Mouse (Mus musculus): Measurements from ENCODE around the gene Rxra. TPM values are rescaled to one million over a fixed set of nuclear protein-coding genes. Genes with fewer than 3 reads are reported as not detected.

Rxra gene
- polyA plus RNA-seq, 1 experiment, result 7.0 TPM

DNA sequence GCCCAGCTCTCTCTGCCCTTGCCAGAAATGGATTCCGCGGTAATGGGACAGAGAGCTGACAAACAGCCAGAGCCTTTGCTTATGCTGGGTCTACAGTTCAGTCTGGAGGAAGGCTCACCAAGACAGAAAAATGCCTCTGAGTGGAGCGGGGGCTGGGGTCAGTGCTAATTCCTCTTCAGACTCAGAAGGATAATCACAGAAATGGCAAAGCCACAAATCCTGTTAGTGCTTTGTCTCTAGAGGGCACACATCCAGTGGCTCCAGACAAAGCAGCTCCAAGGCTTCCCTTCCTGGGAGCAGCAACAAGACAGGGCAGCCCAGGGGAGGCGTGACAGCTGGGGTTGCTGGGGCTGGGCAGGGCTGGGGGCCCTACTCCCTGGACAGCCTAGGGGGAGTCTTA, 9.5 kb upstream of the Rxra start:
- Histone ChIP-seq H3K36me3 (replicated peaks; ENCODE audit: low read length) (no peaks in the 10 kb centered on the region), H3K4me3 (replicated peaks) (no peak overlapping the region), H3K27me3 (replicated peaks) (peaks cover 65% of the 10 kb centered on the region), H3K9me3 (peaks cover 4% of the 10 kb centered on the region; the same call in 1 of the 2 replicates), H3K4me1 (peaks cover 5% of the 10 kb centered on the region)
- TF ChIP-seq GATA1 (IDR thresholded peaks at IDR 0.05; ENCODE audit: borderline replicate concordance, low read length), result no peak
- TF ChIP-seq FLI1 (IDR thresholded peaks at IDR 0.05; ENCODE audit: low read length), result no peak

DNA sequence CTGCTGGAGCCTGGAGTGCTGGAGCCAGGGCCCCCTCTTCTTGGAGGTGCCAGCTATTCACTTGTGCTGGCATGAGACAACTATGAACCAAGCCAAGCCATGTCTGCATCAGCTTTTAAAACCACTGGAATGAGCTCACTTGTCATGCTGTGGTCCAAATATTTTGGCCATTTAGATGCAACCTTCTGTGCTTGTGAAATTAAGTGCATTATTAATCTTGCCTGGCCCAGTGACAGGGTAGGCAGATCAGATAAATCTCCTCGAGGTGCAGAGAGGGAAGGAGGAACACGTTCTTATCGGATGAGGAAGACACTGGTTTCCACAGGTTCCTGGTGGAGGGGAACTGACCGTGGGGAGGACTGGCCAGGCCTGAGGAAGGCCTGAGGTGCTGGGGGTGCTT, 8.6 kb upstream of the Rxra start:
- peaks cover 5% of the 10 kb centered on the region for H3K4me1 ChIP-seq
- no peak for TF ChIP-seq FLI1 (IDR thresholded peaks at IDR 0.05; ENCODE audit: low read length)
- no peak for TF ChIP-seq GATA1 (IDR thresholded peaks at IDR 0.05; ENCODE audit: borderline replicate concordance, low read length)
- no peak overlapping the region for H3K4me3 ChIP-seq (replicated peaks)
- H3K9me3 ChIP-seq, result peaks cover 4% of the 10 kb centered on the region; the same call in 1 of the 2 replicates
- H3K27me3 ChIP-seq (replicated peaks), result peaks cover 72% of the 10 kb centered on the region
- no peaks in the 10 kb centered on the region for H3K36me3 ChIP-seq (replicated peaks; ENCODE audit: low read length)

GRCm38 (mm10) chr2:27670746-27671145, 5.5 kb upstream of the Rxra start:
- H3K4me3 ChIP-seq (replicated peaks), result no peak overlapping the region
- H3K9me3 ChIP-seq, result peaks cover 4% of the 10 kb centered on the region; the same call in 1 of the 2 replicates
- H3K36me3 ChIP-seq (replicated peaks; ENCODE audit: low read length), result no peaks in the 10 kb centered on the region
- H3K4me1 ChIP-seq, result peaks cover 5% of the 10 kb centered on the region
- TF ChIP-seq GATA1 (IDR thresholded peaks at IDR 0.05; ENCODE audit: borderline replicate concordance, low read length), result no peak
- TF ChIP-seq FLI1 (IDR thresholded peaks at IDR 0.05; ENCODE audit: low read length), result no peak
- peaks cover 90% of the 10 kb centered on the region for H3K27me3 ChIP-seq (replicated peaks)

GRCm38 (mm10) chr2:27671633-27672091, 4.6 kb upstream of the Rxra start:
- H3K9me3 ChIP-seq, result peaks cover 4% of the 10 kb centered on the region; the same call in 1 of the 2 replicates
- TF ChIP-seq GATA1 (IDR thresholded peaks at IDR 0.05; ENCODE audit: borderline replicate concordance, low read length), result no peak
- no peak for TF ChIP-seq FLI1 (IDR thresholded peaks at IDR 0.05; ENCODE audit: low read length)

GRCm38 (mm10) chr2:27676478-27677325, 462 bp downstream of the Rxra start:
- Histone ChIP-seq H3K9me3 (no peaks in the 10 kb centered on the region), H3K4me1 (peaks cover 13% of the 10 kb centered on the region), H3K4me3 (replicated peaks) (peak overlapping the region; percentile 89), H3K36me3 (replicated peaks; ENCODE audit: low read length) (no peaks in the 10 kb centered on the region), H3K27me3 (replicated peaks) (peaks cover 96% of the 10 kb centered on the region)
- TF ChIP-seq FLI1 (IDR thresholded peaks at IDR 0.05; ENCODE audit: low read length), result no peak
- TF ChIP-seq GATA1 (IDR thresholded peaks at IDR 0.05; ENCODE audit: borderline replicate concordance, low read length), result no peak

More at GRCm38 (mm10) chr2:27671633-27672091, 4.6 kb upstream of the Rxra start:
- H3K27me3 ChIP-seq (replicated peaks), result peaks cover 91% of the 10 kb centered on the region
- no peak overlapping the region for H3K4me3 ChIP-seq (replicated peaks)
- H3K36me3 ChIP-seq (replicated peaks; ENCODE audit: low read length), result no peaks in the 10 kb centered on the region
- peaks cover 11% of the 10 kb centered on the region for H3K4me1 ChIP-seq

DNA sequence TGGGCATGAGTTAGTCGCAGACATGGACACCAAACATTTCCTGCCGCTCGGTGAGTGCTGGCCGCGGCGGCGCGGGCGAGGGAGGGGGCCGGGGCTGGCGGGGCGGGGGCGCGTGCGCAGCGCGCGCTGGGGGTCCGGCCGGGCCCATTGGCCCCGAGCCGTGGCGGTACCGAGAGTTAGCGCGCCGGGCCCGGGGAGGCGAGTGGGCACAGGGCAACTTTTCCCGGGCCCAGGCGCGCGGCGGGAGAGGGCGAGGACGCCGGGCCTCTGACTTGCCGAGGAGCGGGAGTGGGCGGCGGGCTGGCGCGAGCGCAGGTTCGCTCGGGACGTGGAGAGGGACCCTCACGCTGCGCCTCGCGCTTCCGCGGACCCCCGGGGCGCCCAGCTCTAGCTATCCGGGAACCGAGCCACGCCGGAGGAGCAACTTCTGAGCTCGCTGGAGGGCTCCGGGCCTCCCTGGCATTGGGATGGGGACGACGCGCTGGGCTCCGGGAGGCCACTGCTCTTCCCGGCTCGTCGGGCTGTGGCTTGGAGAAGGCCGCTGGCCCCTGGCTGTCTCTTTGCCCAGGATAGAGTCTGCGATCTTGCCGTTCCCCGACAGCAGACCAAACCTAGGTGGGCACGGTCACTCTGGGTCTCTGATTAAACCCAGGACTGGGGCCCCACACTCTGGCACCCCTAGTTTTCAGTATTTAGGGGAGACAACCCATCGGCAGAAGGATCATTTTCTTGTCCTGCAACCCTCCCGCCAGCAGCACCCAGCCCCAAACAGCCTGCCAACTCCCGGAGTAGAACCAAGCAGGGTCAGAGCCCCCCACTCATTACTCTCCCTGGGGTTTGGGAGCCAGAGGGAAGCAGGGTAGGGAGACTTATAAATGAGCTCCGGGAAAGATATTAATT, 1.4 kb downstream of the Rxra start:
- Histone ChIP-seq H3K4me1 (peaks cover 13% of the 10 kb centered on the region), H3K27me3 (replicated peaks) (peaks cover 96% of the 10 kb centered on the region), H3K36me3 (replicated peaks; ENCODE audit: low read length) (no peaks in the 10 kb centered on the region), H3K4me3 (replicated peaks) (peak overlapping the region; percentile 89), H3K9me3 (no peaks in the 10 kb centered on the region)
- no peak for TF ChIP-seq FLI1 (IDR thresholded peaks at IDR 0.05; ENCODE audit: low read length)
- no peak for TF ChIP-seq GATA1 (IDR thresholded peaks at IDR 0.05; ENCODE audit: borderline replicate concordance, low read length)

DNA sequence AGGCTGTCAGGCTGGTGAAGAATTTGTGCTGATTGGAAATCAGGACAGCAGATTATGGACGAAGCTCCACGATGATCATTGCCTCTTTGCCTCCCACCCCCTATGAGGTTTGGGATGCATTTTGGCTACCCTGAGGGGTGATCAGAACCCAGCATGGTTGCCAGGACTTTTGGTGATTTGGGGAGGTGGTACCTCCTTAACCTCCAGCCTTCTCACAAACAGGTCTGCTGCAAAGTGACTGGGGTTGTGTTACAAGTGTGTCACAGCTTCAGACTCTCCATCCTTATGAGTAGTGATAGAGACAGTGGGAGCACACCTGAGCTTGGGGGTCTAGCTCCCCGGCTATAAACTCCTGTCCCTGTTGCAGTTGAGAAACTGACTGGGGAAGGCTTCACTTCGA, 2.1 kb downstream of the Rxra start:
- TF ChIP-seq FLI1 (IDR thresholded peaks at IDR 0.05; ENCODE audit: low read length) (no peak), GATA1 (IDR thresholded peaks at IDR 0.05; ENCODE audit: borderline replicate concordance, low read length) (no peak)
- H3K27me3 ChIP-seq (replicated peaks), result peaks cover 96% of the 10 kb centered on the region
- no peaks in the 10 kb centered on the region for H3K36me3 ChIP-seq (replicated peaks; ENCODE audit: low read length)
- H3K9me3 ChIP-seq, result no peaks in the 10 kb centered on the region
- H3K4me1 ChIP-seq, result peaks cover 13% of the 10 kb centered on the region
- H3K4me3 ChIP-seq (replicated peaks), result peak overlapping the region; percentile 89

- no peak overlapping the region for H3K4me3 ChIP-seq (replicated peaks)
- H3K27me3 ChIP-seq (replicated peaks), result peaks cover 95% of the 10 kb centered on the region
- no peaks in the 10 kb centered on the region for H3K36me3 ChIP-seq (replicated peaks; ENCODE audit: low read length)
- no peaks in the 10 kb centered on the region for H3K9me3 ChIP-seq
- peaks cover 13% of the 10 kb centered on the region for H3K4me1 ChIP-seq
- TF ChIP-seq GATA1 (IDR thresholded peaks at IDR 0.05; ENCODE audit: borderline replicate concordance, low read length), result no peak
- TF ChIP-seq FLI1 (IDR thresholded peaks at IDR 0.05; ENCODE audit: low read length), result no peak
These were observed 2.7 kb downstream of the Rxra start for GRCm38 (mm10) chr2:27678836-27679480.

GRCm38 (mm10) chr2:27679621-27680025, 3.4 kb downstream of the Rxra start:
- peaks cover 13% of the 10 kb centered on the region for H3K4me1 ChIP-seq
- H3K27me3 ChIP-seq (replicated peaks), result peaks cover 95% of the 10 kb centered on the region
- no peaks in the 10 kb centered on the region for H3K9me3 ChIP-seq
- H3K36me3 ChIP-seq (replicated peaks; ENCODE audit: low read length), result no peaks in the 10 kb centered on the region
- TF ChIP-seq GATA1 (IDR thresholded peaks at IDR 0.05; ENCODE audit: borderline replicate concordance, low read length), result no peak
- no peak for TF ChIP-seq FLI1 (IDR thresholded peaks at IDR 0.05; ENCODE audit: low read length)
- H3K4me3 ChIP-seq (replicated peaks), result no peak overlapping the region

All from megakaryocyte, embryonic 14.5 days (primary cell).